Mouse (Mus musculus): ENCODE results near the gene Cacna2d2.

- TF ChIP-seq CTCF (IDR thresholded peaks at IDR 0.05; ENCODE audit: low read depth, low read length): peak; percentile 60
- TF ChIP-seq POLR2A (IDR thresholded peaks at IDR 0.05; ENCODE audit: borderline replicate concordance, low read depth, low read length): no peak
These were observed 64.1 kb downstream of the Cacna2d2 start for GRCm38 (mm10) chr9:107463509-107463908.
